ENCODE assay signal across 28 mouse cellular contexts in the genomic region with DNA sequence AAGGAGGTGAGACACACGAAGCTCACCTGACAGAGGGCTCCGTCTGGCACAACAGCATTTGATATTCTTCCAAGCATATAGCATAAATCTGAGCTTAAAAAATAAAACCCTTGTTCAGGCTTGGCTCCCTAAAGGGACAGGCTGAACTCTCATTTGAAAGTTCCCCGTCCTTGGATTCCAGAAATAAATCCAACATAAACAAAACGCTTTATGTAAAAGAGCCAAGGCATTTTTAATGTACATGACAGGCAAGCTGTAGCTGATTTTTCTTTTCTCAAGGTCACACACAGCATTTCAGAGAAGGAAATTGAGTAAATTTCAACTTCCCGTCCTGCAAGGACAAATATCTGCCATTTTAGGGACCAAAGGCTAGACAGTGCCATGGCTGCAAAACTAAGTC.
A peak's percentile ranks its signal among the peaks of the same experiment; 100 is the strongest.
DNase-seq lines count a peak whose midpoint lies in the region; ATAC-seq and TF ChIP-seq lines count a peak whose summit lies in the region.
"Had no signal": no experiment of that assay in that cellular context is flagged by ENCODE, and none has a peak within 500 bp of the region (broad histone marks: within the 10 kb centered on the region; RNA-seq: fewer than 3 reads in every experiment).

No protein-coding gene starts in this region.

- H3K27me3 ChIP-seq in heart, embryonic 16.5 days (ENCODE audit: control insufficient read depth, insufficient read depth, low read length) = no peaks in the 10 kb centered on the region
- no peaks in the 10 kb centered on the region for H3K27me3 ChIP-seq in lung, embryonic 14.5 days (ENCODE audit: insufficient read depth, low read length)
- no peaks in the 10 kb centered on the region for H3K27me3 ChIP-seq in intestine, embryonic 15.5 days (replicated peaks)
- H3K27me3 ChIP-seq in stomach, postnatal 0 days (ENCODE audit: control insufficient read depth, insufficient read depth, low read length) = no peaks in the 10 kb centered on the region
- H3K27me3 ChIP-seq: CH12.LX; embryonic facial prominence, embryonic 12.5 days; forebrain, embryonic 13.5 days; neural tube, embryonic 13.5 days; Patski had no signal

- no peak for ATAC-seq in heart, embryonic 16.5 days (replicated peaks; ENCODE audit: extremely low read depth, insufficient read depth, low FRiP score)
- ATAC-seq in lung, embryonic 14.5 days (ENCODE audit: insufficient read depth) = peak; percentile 10; the same call in 1 of the 2 replicates
- ATAC-seq in intestine, embryonic 15.5 days = no peak
- no peak for ATAC-seq in stomach, postnatal 0 days (ENCODE audit: low FRiP score, low TSS enrichment)
- ATAC-seq in monocyte, adult 5-6 weeks (replicated peaks; ENCODE audit: insufficient number of reproducible peaks, low FRiP score, low TSS enrichment, poor library complexity, severe bottlenecking) = no peak
- ATAC-seq: forebrain, embryonic 13.5 days; hindbrain, postnatal 0 days; midbrain, embryonic 15.5 days; Patski had no signal

- no peak for TF ChIP-seq CTCF in lung, embryonic 14.5 days (IDR thresholded peaks at IDR 0.05; ENCODE audit: low read depth)
- TF ChIP-seq CTCF in stomach, postnatal 0 days (IDR thresholded peaks at IDR 0.05; ENCODE audit: low read depth) = no peak

- TF ChIP-seq EP300 in stomach, postnatal 0 days (optimal IDR thresholded peaks at IDR 0.05) = no peak

- no peak for DNase-seq in heart, postnatal 36 days
- DNase-seq in lung, embryonic 14.5 days = peak; percentile 79
- DNase-seq in lung, postnatal 25 days (ENCODE audit: low spot score) = no peak
- no peak for DNase-seq in stomach, postnatal 0 days (ENCODE audit: low spot score)
- DNase-seq: adrenal gland, adult 2 months; B cell, adult 2 months; cerebellum, adult 11 months; cerebellum, postnatal 14 days; gastrocnemius, postnatal 36 days; heart, postnatal 10 days; kidney, adult 8-10 months; right cerebral cortex, postnatal 4 days had no signal

- H3K9ac ChIP-seq in heart, embryonic 16.5 days (ENCODE audit: low read length) = no peak overlapping the region
- H3K9ac ChIP-seq in lung, embryonic 14.5 days = no peak overlapping the region
- H3K9ac ChIP-seq in intestine, embryonic 15.5 days = no peak overlapping the region
- no peak overlapping the region for H3K9ac ChIP-seq in stomach, postnatal 0 days (ENCODE audit: low read length)
- H3K9ac ChIP-seq: embryonic facial prominence, embryonic 12.5 days; forebrain, embryonic 13.5 days; liver, embryonic 14.5 days; midbrain, embryonic 15.5 days; neural tube, embryonic 13.5 days had no signal

- 62% methylated on average over 5 of the region's 5 CpGs for WGBS in heart, embryonic 16.5 days
- WGBS in lung, embryonic 14.5 days = 33% methylated on average over 5 of the region's 5 CpGs
- WGBS in intestine, embryonic 15.5 days = 46% methylated on average over 5 of the region's 5 CpGs
- WGBS in stomach, postnatal 0 days = 28% methylated on average over 5 of the region's 5 CpGs

- H3K4me3 ChIP-seq in heart, embryonic 16.5 days (ENCODE audit: low read length) = no peak overlapping the region
- H3K4me3 ChIP-seq in lung, embryonic 14.5 days (ENCODE audit: low read depth, low read length) = no peak overlapping the region
- no peak overlapping the region for H3K4me3 ChIP-seq in intestine, embryonic 15.5 days (replicated peaks)
- no peak overlapping the region for H3K4me3 ChIP-seq in stomach, postnatal 0 days (ENCODE audit: low read depth, low read length)
- H3K4me3 ChIP-seq: embryonic facial prominence, embryonic 12.5 days; erythroblast, embryonic 14.5 days; forebrain, embryonic 13.5 days; left cerebral cortex, adult 2 months; midbrain, embryonic 15.5 days; myocyte; neural tube, embryonic 13.5 days had no signal

- peak overlapping the region; percentile 65; the same call in 1 of the 2 replicates for H3K27ac ChIP-seq in heart, embryonic 16.5 days (ENCODE audit: low read length)
- H3K27ac ChIP-seq in lung, embryonic 14.5 days (ENCODE audit: low read depth) = peak overlapping the region; percentile 86
- peak overlapping the region; percentile 23; the same call in 1 of the 2 replicates for H3K27ac ChIP-seq in intestine, embryonic 15.5 days
- H3K27ac ChIP-seq in stomach, postnatal 0 days (replicated peaks) = peak overlapping the region; percentile 45; the same call in 1 of the 2 replicates
- H3K27ac ChIP-seq: embryonic facial prominence, embryonic 12.5 days; forebrain, embryonic 13.5 days; hindbrain, postnatal 0 days; left cerebral cortex, adult 2 months; liver, embryonic 14.5 days; macrophage; midbrain, embryonic 15.5 days; neural tube, embryonic 13.5 days had no signal

- H3K4me1 ChIP-seq in heart, embryonic 16.5 days (ENCODE audit: control insufficient read depth, insufficient read depth, low read length) = peaks cover 3% of the 10 kb centered on the region; the same call in 1 of the 2 replicates
- H3K4me1 ChIP-seq in lung, embryonic 14.5 days (ENCODE audit: insufficient read depth) = peaks cover 28% of the 10 kb centered on the region
- no peaks in the 10 kb centered on the region for H3K4me1 ChIP-seq in intestine, embryonic 15.5 days (replicated peaks)
- H3K4me1 ChIP-seq in stomach, postnatal 0 days (replicated peaks; ENCODE audit: control insufficient read depth, insufficient read depth) = no peaks in the 10 kb centered on the region
- H3K4me1 ChIP-seq: forebrain, embryonic 13.5 days; midbrain, embryonic 15.5 days had no signal

- H3K9me3 ChIP-seq in heart, embryonic 16.5 days (replicated peaks; ENCODE audit: control insufficient read depth, low read length) = no peaks in the 10 kb centered on the region
- H3K9me3 ChIP-seq in lung, embryonic 14.5 days (ENCODE audit: low read depth, low read length) = no peaks in the 10 kb centered on the region
- no peaks in the 10 kb centered on the region for H3K9me3 ChIP-seq in intestine, embryonic 15.5 days
- H3K9me3 ChIP-seq in stomach, postnatal 0 days (ENCODE audit: control insufficient read depth, low read length) = no peaks in the 10 kb centered on the region
- H3K9me3 ChIP-seq: embryonic facial prominence, embryonic 12.5 days; forebrain, embryonic 13.5 days; G1E; midbrain, embryonic 15.5 days; neural tube, embryonic 13.5 days had no signal

- H3K4me2 ChIP-seq in heart, embryonic 16.5 days (ENCODE audit: low read depth, low read length) = no peak overlapping the region
- H3K4me2 ChIP-seq in lung, embryonic 14.5 days = peak overlapping the region; percentile 42
- peak overlapping the region; percentile 14; the same call in 1 of the 2 replicates for H3K4me2 ChIP-seq in intestine, embryonic 15.5 days (replicated peaks)
- H3K4me2 ChIP-seq in stomach, postnatal 0 days (replicated peaks; ENCODE audit: low read depth) = 0 out of 2 replicates have a peak overlapping the region, but pooled peaks have one; percentile 17
- H3K4me2 ChIP-seq: embryonic facial prominence, embryonic 12.5 days; forebrain, embryonic 13.5 days; midbrain, embryonic 15.5 days; neural tube, embryonic 13.5 days had no signal

- intact Hi-C loops in heart, postnatal 36 days (cut with DNase I) = no loop called here

- no peaks in the 10 kb centered on the region for H3K36me3 ChIP-seq in heart, embryonic 16.5 days (ENCODE audit: control insufficient read depth, insufficient read depth)
- no peaks in the 10 kb centered on the region for H3K36me3 ChIP-seq in lung, embryonic 14.5 days (ENCODE audit: insufficient read depth)
- no peaks in the 10 kb centered on the region for H3K36me3 ChIP-seq in intestine, embryonic 15.5 days
- H3K36me3 ChIP-seq in stomach, postnatal 0 days (ENCODE audit: control insufficient read depth, insufficient read depth, low read length) = no peaks in the 10 kb centered on the region
- H3K36me3 ChIP-seq: embryonic facial prominence, embryonic 12.5 days; midbrain, embryonic 15.5 days; neural tube, embryonic 13.5 days had no signal

Comparison
In these comparisons a context has a peak if more than half of its experiments do, and no peak if none do; other contexts are left out.
1. H3K27ac ChIP-seq: peak in every context shown above with its lines; median percentile 86 in lung, embryonic 14.5 days; 65 in heart, embryonic 16.5 days; 45 in stomach, postnatal 0 days; 23 in intestine, embryonic 15.5 days.